Mouse (Mus musculus): ENCODE data around the gene Nck1. TPM values are rescaled to one million over a fixed set of nuclear protein-coding genes. Genes with fewer than 3 reads are reported as not detected.

Gene Nck1
- polyA plus RNA-seq (2015; fragmentation: Nextera tagmentation; extraction: Ambion mirVana): 40.2 and 42.4 TPM in 2 replicates

GRCm38 (mm10) chr9:100545715-100546593, at the start of gene Nck1:
Gene Nck1 (minus strand): TSS chr9:100546134.
- Histone ChIP-seq H3K27ac (replicated peaks) (peak within 1 kb of the TSS; percentile 90), H3K36me3 (peaks cover 5% of the 10 kb centered on the region), H3K9ac (replicated peaks) (peak within 1 kb of the TSS; percentile 78), H3K27me3 (no peaks in the 10 kb centered on the region), H3K4me1 (peaks cover 25% of the 10 kb centered on the region), H3K9me3 (peaks cover 6% of the 10 kb centered on the region; the same call in 1 of the 2 replicates), H3K4me3 (peak within 1 kb of the TSS; percentile 83), H3K4me2 (replicated peaks) (peak within 1 kb of the TSS; percentile 76)
- 0% methylated on average over 93 of the region's 93 CpGs for WGBS
- peak; percentile 100 for ATAC-seq (replicated peaks)

DNA sequence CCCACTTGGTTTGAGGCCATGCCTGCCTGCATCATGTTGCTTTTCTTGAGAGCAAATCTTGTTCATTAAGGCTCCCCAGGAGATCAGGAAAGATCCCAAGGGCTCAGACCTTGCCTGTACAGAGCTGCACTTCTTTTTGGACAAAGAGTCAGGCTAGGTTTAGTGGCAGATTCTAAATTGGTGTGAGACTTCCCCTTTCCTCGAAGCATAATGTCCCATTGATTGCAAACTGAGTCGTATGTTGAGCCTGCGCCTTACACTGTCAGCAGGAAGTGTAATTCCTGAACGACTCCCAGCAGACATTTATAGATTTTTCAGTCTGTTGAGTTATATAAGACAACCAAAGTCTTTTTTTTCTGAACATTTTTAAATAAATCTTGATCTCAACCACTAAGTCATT, 44.5 kb upstream of the Nck1 start:
- Histone ChIP-seq H3K27me3 (no peaks in the 10 kb centered on the region), H3K4me1 (no peaks in the 10 kb centered on the region), H3K27ac (replicated peaks) (no peak overlapping the region), H3K9ac (replicated peaks) (no peak overlapping the region), H3K36me3 (no peaks in the 10 kb centered on the region), H3K9me3 (no peaks in the 10 kb centered on the region), H3K4me3 (no peak overlapping the region), H3K4me2 (replicated peaks) (no peak overlapping the region)
- 75% methylated on average over 4 of the region's 4 CpGs for WGBS
- no peak for ATAC-seq (replicated peaks)

GRCm38 (mm10) chr9:100584031-100584430, 38.1 kb upstream of the Nck1 start:
- Histone ChIP-seq H3K27ac (replicated peaks) (no peak overlapping the region), H3K36me3 (no peaks in the 10 kb centered on the region), H3K4me3 (no peak overlapping the region), H3K9me3 (no peaks in the 10 kb centered on the region), H3K9ac (replicated peaks) (no peak overlapping the region), H3K4me1 (peaks cover 25% of the 10 kb centered on the region), H3K27me3 (no peaks in the 10 kb centered on the region), H3K4me2 (replicated peaks) (no peak overlapping the region)
- WGBS: 89% methylated on average over 4 of the region's 4 CpGs
- ATAC-seq (replicated peaks): no peak

DNA sequence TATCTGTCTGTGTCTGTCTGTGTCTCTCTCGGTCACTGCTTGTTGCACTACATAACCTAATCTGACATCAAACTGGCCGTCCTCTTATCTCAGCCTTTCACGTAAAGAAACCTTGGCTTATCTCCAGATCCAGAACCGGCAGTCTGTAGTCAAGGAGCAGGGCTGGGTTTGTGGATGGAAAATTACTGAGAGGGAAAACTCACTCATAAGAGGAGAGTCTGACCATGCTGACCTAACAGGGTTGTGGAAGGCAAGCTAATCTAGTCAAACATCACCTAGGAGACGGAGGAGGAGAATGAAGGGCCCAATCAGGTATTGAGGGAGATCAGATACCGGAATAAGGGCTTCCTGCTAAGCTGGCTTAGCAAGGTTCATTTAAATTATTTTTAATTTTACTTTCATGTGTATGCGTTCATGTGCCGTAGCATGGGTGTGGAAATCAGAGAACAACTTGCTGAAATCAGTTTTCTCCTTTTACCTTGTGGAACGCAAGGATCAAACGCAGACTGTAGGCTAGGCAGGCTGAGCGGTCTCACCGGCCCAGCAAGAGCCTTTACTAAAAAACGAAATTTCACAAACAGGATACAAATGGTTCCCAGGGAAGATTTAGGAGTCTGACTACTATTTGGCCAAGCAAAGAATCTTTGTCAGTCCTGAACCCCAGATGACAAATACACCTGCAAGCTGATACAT, 37.1 kb upstream of the Nck1 start:
- H3K36me3 ChIP-seq: no peaks in the 10 kb centered on the region
- no peak overlapping the region for H3K4me2 ChIP-seq (replicated peaks)
- no peak overlapping the region for H3K4me3 ChIP-seq
- H3K9me3 ChIP-seq: no peaks in the 10 kb centered on the region
- 52% methylated on average over 13 of the region's 13 CpGs for WGBS
- no peak overlapping the region for H3K9ac ChIP-seq (replicated peaks)
- no peak for ATAC-seq (replicated peaks)
- H3K4me1 ChIP-seq: peaks cover 25% of the 10 kb centered on the region
- no peak overlapping the region for H3K27ac ChIP-seq (replicated peaks)
- H3K27me3 ChIP-seq: no peaks in the 10 kb centered on the region

GRCm38 (mm10) chr9:100581543-100582492, 35.9 kb upstream of the Nck1 start:
- H3K9ac ChIP-seq (replicated peaks): no peak overlapping the region
- ATAC-seq (replicated peaks): peak; percentile 48; the same call in 1 of the 2 replicates
- H3K4me3 ChIP-seq: no peak overlapping the region
- 22% methylated on average over 13 of the region's 13 CpGs for WGBS
- H3K4me2 ChIP-seq (replicated peaks): no peak overlapping the region
- 0 out of 2 replicates have a peak overlapping the region, but pooled peaks have one; percentile 20 for H3K27ac ChIP-seq (replicated peaks)
- no peaks in the 10 kb centered on the region for H3K9me3 ChIP-seq
- no peaks in the 10 kb centered on the region for H3K36me3 ChIP-seq
- no peaks in the 10 kb centered on the region for H3K27me3 ChIP-seq
- H3K4me1 ChIP-seq: peaks cover 25% of the 10 kb centered on the region

DNA sequence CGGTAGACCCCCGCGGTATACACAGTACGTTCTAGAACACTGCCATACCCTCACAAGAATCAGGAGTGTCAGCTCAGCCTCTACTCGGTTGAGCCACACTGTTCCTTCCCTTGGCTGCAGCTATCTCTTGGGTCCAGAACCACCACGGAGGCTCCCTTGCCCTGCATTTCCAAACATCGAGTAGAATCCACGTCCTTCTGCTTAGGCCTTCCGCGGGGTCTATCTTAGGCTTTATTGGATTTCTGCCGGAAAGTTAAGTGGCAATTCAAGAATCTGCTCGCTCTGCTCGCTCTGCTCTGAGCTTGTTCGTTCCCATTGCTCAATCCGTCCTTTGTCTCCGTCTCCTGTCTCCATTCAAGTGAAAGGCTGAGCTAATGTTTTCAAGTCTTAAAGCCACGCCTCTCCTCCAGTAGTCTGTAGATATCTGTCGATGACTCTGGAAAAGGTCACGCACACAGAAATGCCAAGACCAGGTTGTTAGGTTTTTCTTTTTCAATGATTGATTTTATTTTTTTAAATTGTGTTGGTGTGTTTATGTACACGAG, 34.3 kb upstream of the Nck1 start:
- no peak overlapping the region for H3K27ac ChIP-seq (replicated peaks)
- H3K36me3 ChIP-seq: no peaks in the 10 kb centered on the region
- H3K4me1 ChIP-seq: peaks cover 25% of the 10 kb centered on the region
- no peak overlapping the region for H3K4me3 ChIP-seq
- no peaks in the 10 kb centered on the region for H3K9me3 ChIP-seq
- H3K27me3 ChIP-seq: no peaks in the 10 kb centered on the region
- ATAC-seq (replicated peaks): no peak
- no peak overlapping the region; the same call in 1 of the 2 replicates for H3K4me2 ChIP-seq (replicated peaks)
- H3K9ac ChIP-seq (replicated peaks): no peak overlapping the region
- WGBS: 24% methylated on average over 20 of the region's 20 CpGs

- ATAC-seq (replicated peaks): no peak
- Histone ChIP-seq H3K4me3 (no peak overlapping the region), H3K9me3 (no peaks in the 10 kb centered on the region), H3K27ac (replicated peaks) (no peak overlapping the region), H3K4me2 (replicated peaks) (no peak overlapping the region), H3K27me3 (no peaks in the 10 kb centered on the region; the same call in 1 of the 2 replicates), H3K9ac (replicated peaks) (no peak overlapping the region), H3K36me3 (no peaks in the 10 kb centered on the region), H3K4me1 (peaks cover 16% of the 10 kb centered on the region)
- WGBS: 44% methylated on average over 5 of the region's 5 CpGs
These were observed 28.0 kb upstream of the Nck1 start for GRCm38 (mm10) chr9:100573942-100574341.

DNA sequence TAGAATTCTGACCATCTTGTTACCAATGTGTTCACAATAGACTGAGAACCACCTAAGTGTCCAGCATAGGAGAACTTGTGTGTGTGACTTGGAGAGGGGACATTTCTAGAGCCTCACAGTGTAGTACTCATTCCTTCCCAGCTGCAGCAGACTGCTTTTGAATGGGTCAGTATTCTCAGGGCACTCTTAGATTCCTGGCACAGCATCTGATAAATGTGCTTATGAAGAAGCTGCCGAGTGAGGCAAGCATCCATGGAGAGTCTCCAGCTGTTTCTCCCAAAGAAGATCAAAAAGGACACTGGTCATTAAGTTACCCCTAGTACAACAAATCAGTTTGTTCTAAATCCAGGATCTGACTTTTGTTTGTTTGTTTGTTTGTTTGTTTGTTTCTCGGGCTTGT, 27.4 kb upstream of the Nck1 start:
- Histone ChIP-seq H3K4me1 (peaks cover 16% of the 10 kb centered on the region), H3K27me3 (peaks cover 3% of the 10 kb centered on the region; the same call in 1 of the 2 replicates), H3K36me3 (no peaks in the 10 kb centered on the region), H3K9ac (replicated peaks) (no peak overlapping the region), H3K4me2 (replicated peaks) (no peak overlapping the region), H3K27ac (replicated peaks) (no peak overlapping the region), H3K4me3 (no peak overlapping the region), H3K9me3 (no peaks in the 10 kb centered on the region)
- 79% methylated on average over 2 of the region's 2 CpGs for WGBS
- no peak for ATAC-seq (replicated peaks)

DNA sequence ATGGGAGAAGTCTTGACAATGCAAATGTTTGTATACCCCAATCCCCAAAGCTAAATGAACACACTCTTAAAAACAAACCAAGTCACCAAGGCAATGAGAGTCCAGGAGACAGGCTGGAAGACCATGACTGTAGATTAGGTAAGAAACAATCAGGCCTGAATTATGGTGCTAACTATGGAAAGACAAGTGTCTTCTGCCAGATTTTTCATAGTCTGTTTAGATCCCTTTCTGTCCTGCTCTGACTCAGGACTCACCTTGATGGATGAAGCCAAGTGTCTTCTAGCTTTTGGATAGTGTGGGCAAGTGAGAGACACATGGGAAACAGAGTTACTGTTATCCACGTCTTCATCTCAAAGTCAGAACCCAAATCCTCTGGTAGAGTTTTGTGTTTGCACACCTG, 25.6 kb upstream of the Nck1 start:
- Histone ChIP-seq H3K27ac (replicated peaks) (no peak overlapping the region), H3K9ac (replicated peaks) (no peak overlapping the region), H3K27me3 (peaks cover 6% of the 10 kb centered on the region; the same call in 1 of the 2 replicates), H3K4me2 (replicated peaks) (no peak overlapping the region), H3K9me3 (no peaks in the 10 kb centered on the region), H3K4me1 (peaks cover 16% of the 10 kb centered on the region), H3K4me3 (peak overlapping the region; percentile 81; the same call in 1 of the 2 replicates), H3K36me3 (no peaks in the 10 kb centered on the region)
- no peak for ATAC-seq (replicated peaks)
- WGBS: 90% methylated on average over 1 of the region's 1 CpGs

GRCm38 (mm10) chr9:100570626-100571233, 24.8 kb upstream of the Nck1 start, which contains the start of gene Slc35g2:
Gene Slc35g2 (minus strand): TSS chr9:100571090.
- under 1% methylated on average over 36 of the region's 55 CpGs for WGBS
- peak; percentile 91 for ATAC-seq (replicated peaks)
- Histone ChIP-seq H3K36me3 (no peaks in the 10 kb centered on the region), H3K9ac (replicated peaks) (peak within 1 kb of the TSS; percentile 48), H3K27me3 (peaks cover 6% of the 10 kb centered on the region; the same call in 1 of the 2 replicates), H3K4me3 (peak within 1 kb of the TSS; percentile 81), H3K27ac (replicated peaks) (no peak within 1 kb of the TSS; the same call in 1 of the 2 replicates), H3K4me2 (replicated peaks) (peak within 1 kb of the TSS; percentile 95), H3K9me3 (no peaks in the 10 kb centered on the region), H3K4me1 (peaks cover 16% of the 10 kb centered on the region)

Measured in forebrain, embryonic 15.5 days (tissue).